Mouse (Mus musculus): Measurements from ENCODE around the gene Zfp57. TPM values are rescaled to one million over a fixed set of nuclear protein-coding genes. Genes with fewer than 3 reads are reported as not detected.

Zfp57 gene
- polyA plus RNA-seq, 1 experiment from 2014 or later = 30.3 TPM

- peaks cover 15% of the 10 kb centered on the region for H3K4me1 ChIP-seq (ENCODE audit: control insufficient read depth, insufficient read depth, low read length)
- no peak overlapping the region for H3K27ac ChIP-seq (ENCODE audit: low read length)
- H3K36me3 ChIP-seq (ENCODE audit: control insufficient read depth, insufficient read depth) = no peaks in the 10 kb centered on the region
- no peak overlapping the region for H3K9ac ChIP-seq (ENCODE audit: low read length)
- H3K4me2 ChIP-seq (ENCODE audit: low read depth, low read length) = peak overlapping the region; percentile 92; the same call in 1 of the 2 replicates
- peaks cover 14% of the 10 kb centered on the region for H3K27me3 ChIP-seq (ENCODE audit: control insufficient read depth, insufficient read depth, low read length)
- no peak for ATAC-seq (replicated peaks; ENCODE audit: extremely low read depth, insufficient read depth, low FRiP score)
- 38% methylated on average over 19 of the region's 19 CpGs for WGBS
- no peaks in the 10 kb centered on the region for H3K9me3 ChIP-seq (replicated peaks; ENCODE audit: control insufficient read depth, low read length)
- H3K4me3 ChIP-seq (ENCODE audit: low read length) = no peak overlapping the region
Measured at GRCm38 (mm10) chr17:37047332-37047976, 46.5 kb downstream of the Zfp57 start.

GRCm38 (mm10) chr17:37047981-37048380 is 47.0 kb downstream of the Zfp57 start:
- H3K9me3 ChIP-seq (replicated peaks; ENCODE audit: control insufficient read depth, low read length) = no peaks in the 10 kb centered on the region
- no peak overlapping the region for H3K4me2 ChIP-seq (ENCODE audit: low read depth, low read length)
- H3K27ac ChIP-seq (ENCODE audit: low read length) = no peak overlapping the region
- whole genome bisulfite sequencing = 37% methylated on average over 3 of the region's 3 CpGs
- H3K4me3 ChIP-seq (ENCODE audit: low read length) = no peak overlapping the region
- no peak for ATAC-seq (replicated peaks; ENCODE audit: extremely low read depth, insufficient read depth, low FRiP score)
- H3K4me1 ChIP-seq (ENCODE audit: control insufficient read depth, insufficient read depth, low read length) = peaks cover 15% of the 10 kb centered on the region
- H3K9ac ChIP-seq (ENCODE audit: low read length) = no peak overlapping the region
- H3K27me3 ChIP-seq (ENCODE audit: control insufficient read depth, insufficient read depth, low read length) = peaks cover 14% of the 10 kb centered on the region
- H3K36me3 ChIP-seq (ENCODE audit: control insufficient read depth, insufficient read depth) = no peaks in the 10 kb centered on the region

- Histone ChIP-seq H3K4me3 (ENCODE audit: low read length) (no peak overlapping the region), H3K36me3 (ENCODE audit: control insufficient read depth, insufficient read depth) (no peaks in the 10 kb centered on the region), H3K4me1 (ENCODE audit: control insufficient read depth, insufficient read depth, low read length) (peaks cover 15% of the 10 kb centered on the region), H3K27me3 (ENCODE audit: control insufficient read depth, insufficient read depth, low read length) (peaks cover 14% of the 10 kb centered on the region), H3K9me3 (replicated peaks; ENCODE audit: control insufficient read depth, low read length) (no peaks in the 10 kb centered on the region), H3K9ac (ENCODE audit: low read length) (no peak overlapping the region), H3K4me2 (ENCODE audit: low read depth, low read length) (no peak overlapping the region), H3K27ac (ENCODE audit: low read length) (no peak overlapping the region)
- ATAC-seq (replicated peaks; ENCODE audit: extremely low read depth, insufficient read depth, low FRiP score) = no peak
- 67% methylated on average over 7 of the region's 7 CpGs for WGBS
Measured at GRCm38 (mm10) chr17:37048383-37048782, 47.4 kb downstream of the Zfp57 start.

- Histone ChIP-seq H3K4me3 (ENCODE audit: low read length) (peak overlapping the region; percentile 57), H3K36me3 (ENCODE audit: control insufficient read depth, insufficient read depth) (peaks cover 2% of the 10 kb centered on the region; the same call in 1 of the 2 replicates), H3K4me1 (ENCODE audit: control insufficient read depth, insufficient read depth, low read length) (peaks cover 15% of the 10 kb centered on the region), H3K27ac (ENCODE audit: low read length) (no peak overlapping the region), H3K9me3 (replicated peaks; ENCODE audit: control insufficient read depth, low read length) (no peaks in the 10 kb centered on the region), H3K9ac (ENCODE audit: low read length) (peak overlapping the region; percentile 69), H3K4me2 (ENCODE audit: low read depth, low read length) (peak overlapping the region; percentile 92), H3K27me3 (ENCODE audit: control insufficient read depth, insufficient read depth, low read length) (peaks cover 14% of the 10 kb centered on the region)
- 6% methylated on average over 39 of the region's 39 CpGs for WGBS
- no peak for ATAC-seq (replicated peaks; ENCODE audit: extremely low read depth, insufficient read depth, low FRiP score)
Measured at GRCm38 (mm10) chr17:37049570-37050310, 48.8 kb downstream of the Zfp57 start.

GRCm38 (mm10) chr17:37050399-37050798 is 49.4 kb downstream of the Zfp57 start:
- Histone ChIP-seq H3K36me3 (ENCODE audit: control insufficient read depth, insufficient read depth) (peaks cover 3% of the 10 kb centered on the region; the same call in 1 of the 2 replicates), H3K9ac (ENCODE audit: low read length) (peak overlapping the region; percentile 69), H3K9me3 (replicated peaks; ENCODE audit: control insufficient read depth, low read length) (no peaks in the 10 kb centered on the region), H3K27ac (ENCODE audit: low read length) (no peak overlapping the region), H3K4me1 (ENCODE audit: control insufficient read depth, insufficient read depth, low read length) (peaks cover 15% of the 10 kb centered on the region), H3K4me3 (ENCODE audit: low read length) (peak overlapping the region; percentile 57), H3K27me3 (ENCODE audit: control insufficient read depth, insufficient read depth, low read length) (peaks cover 14% of the 10 kb centered on the region), H3K4me2 (ENCODE audit: low read depth, low read length) (peak overlapping the region; percentile 92)
- WGBS = under 1% methylated on average over 22 of the region's 22 CpGs
- 0 out of 2 replicates have a peak, but pooled peaks have one; percentile 10 for ATAC-seq (replicated peaks; ENCODE audit: extremely low read depth, insufficient read depth, low FRiP score)

GRCm38 (mm10) chr17:37050876-37051275 is 49.9 kb downstream of the Zfp57 start:
- no peaks in the 10 kb centered on the region for H3K9me3 ChIP-seq (replicated peaks; ENCODE audit: control insufficient read depth, low read length)
- H3K4me2 ChIP-seq (ENCODE audit: low read depth, low read length) = peak overlapping the region; percentile 92
- peaks cover 15% of the 10 kb centered on the region for H3K4me1 ChIP-seq (ENCODE audit: control insufficient read depth, insufficient read depth, low read length)
- H3K27ac ChIP-seq (ENCODE audit: low read length) = no peak overlapping the region
- WGBS = 9% methylated on average over 27 of the region's 27 CpGs
- H3K36me3 ChIP-seq (ENCODE audit: control insufficient read depth, insufficient read depth) = peaks cover 3% of the 10 kb centered on the region; the same call in 1 of the 2 replicates
- peak overlapping the region; percentile 69 for H3K9ac ChIP-seq (ENCODE audit: low read length)
- ATAC-seq (replicated peaks; ENCODE audit: extremely low read depth, insufficient read depth, low FRiP score) = no peak
- peaks cover 14% of the 10 kb centered on the region for H3K27me3 ChIP-seq (ENCODE audit: control insufficient read depth, insufficient read depth, low read length)
- peak overlapping the region; percentile 57 for H3K4me3 ChIP-seq (ENCODE audit: low read length)

- Histone ChIP-seq H3K27me3 (ENCODE audit: control insufficient read depth, insufficient read depth, low read length) (peaks cover 14% of the 10 kb centered on the region), H3K4me3 (ENCODE audit: low read length) (no peak overlapping the region), H3K4me2 (ENCODE audit: low read depth, low read length) (no peak overlapping the region), H3K9me3 (replicated peaks; ENCODE audit: control insufficient read depth, low read length) (no peaks in the 10 kb centered on the region), H3K9ac (ENCODE audit: low read length) (no peak overlapping the region), H3K4me1 (ENCODE audit: control insufficient read depth, insufficient read depth, low read length) (peaks cover 13% of the 10 kb centered on the region), H3K36me3 (ENCODE audit: control insufficient read depth, insufficient read depth) (peaks cover 6% of the 10 kb centered on the region), H3K27ac (ENCODE audit: low read length) (no peak overlapping the region)
- ATAC-seq (replicated peaks; ENCODE audit: extremely low read depth, insufficient read depth, low FRiP score) = no peak
- 56% methylated on average over 4 of the region's 4 CpGs for WGBS
Measured at GRCm38 (mm10) chr17:37051745-37052144, 50.8 kb downstream of the Zfp57 start.

- Histone ChIP-seq H3K9me3 (replicated peaks; ENCODE audit: control insufficient read depth, low read length) (no peaks in the 10 kb centered on the region), H3K4me3 (ENCODE audit: low read length) (no peak overlapping the region), H3K27me3 (ENCODE audit: control insufficient read depth, insufficient read depth, low read length) (no peaks in the 10 kb centered on the region), H3K36me3 (ENCODE audit: control insufficient read depth, insufficient read depth) (peaks cover 7% of the 10 kb centered on the region), H3K27ac (ENCODE audit: low read length) (no peak overlapping the region), H3K9ac (ENCODE audit: low read length) (no peak overlapping the region), H3K4me2 (ENCODE audit: low read depth, low read length) (no peak overlapping the region), H3K4me1 (ENCODE audit: control insufficient read depth, insufficient read depth, low read length) (no peaks in the 10 kb centered on the region)
- no peak for ATAC-seq (replicated peaks; ENCODE audit: extremely low read depth, insufficient read depth, low FRiP score)
- WGBS = 80% methylated on average over 6 of the region's 6 CpGs
Measured at GRCm38 (mm10) chr17:37056957-37057356, 56.0 kb downstream of the Zfp57 start.

Data from heart, embryonic 16.5 days (tissue).